Mouse (Mus musculus): Measurements from ENCODE around the gene Sec24a.
"Not testable (repeated sequence)": the region's sequence is repeated elsewhere in the genome, so short reads cannot be mapped to it uniquely, and the experiment has no call there.

Sec24a gene

DNA sequence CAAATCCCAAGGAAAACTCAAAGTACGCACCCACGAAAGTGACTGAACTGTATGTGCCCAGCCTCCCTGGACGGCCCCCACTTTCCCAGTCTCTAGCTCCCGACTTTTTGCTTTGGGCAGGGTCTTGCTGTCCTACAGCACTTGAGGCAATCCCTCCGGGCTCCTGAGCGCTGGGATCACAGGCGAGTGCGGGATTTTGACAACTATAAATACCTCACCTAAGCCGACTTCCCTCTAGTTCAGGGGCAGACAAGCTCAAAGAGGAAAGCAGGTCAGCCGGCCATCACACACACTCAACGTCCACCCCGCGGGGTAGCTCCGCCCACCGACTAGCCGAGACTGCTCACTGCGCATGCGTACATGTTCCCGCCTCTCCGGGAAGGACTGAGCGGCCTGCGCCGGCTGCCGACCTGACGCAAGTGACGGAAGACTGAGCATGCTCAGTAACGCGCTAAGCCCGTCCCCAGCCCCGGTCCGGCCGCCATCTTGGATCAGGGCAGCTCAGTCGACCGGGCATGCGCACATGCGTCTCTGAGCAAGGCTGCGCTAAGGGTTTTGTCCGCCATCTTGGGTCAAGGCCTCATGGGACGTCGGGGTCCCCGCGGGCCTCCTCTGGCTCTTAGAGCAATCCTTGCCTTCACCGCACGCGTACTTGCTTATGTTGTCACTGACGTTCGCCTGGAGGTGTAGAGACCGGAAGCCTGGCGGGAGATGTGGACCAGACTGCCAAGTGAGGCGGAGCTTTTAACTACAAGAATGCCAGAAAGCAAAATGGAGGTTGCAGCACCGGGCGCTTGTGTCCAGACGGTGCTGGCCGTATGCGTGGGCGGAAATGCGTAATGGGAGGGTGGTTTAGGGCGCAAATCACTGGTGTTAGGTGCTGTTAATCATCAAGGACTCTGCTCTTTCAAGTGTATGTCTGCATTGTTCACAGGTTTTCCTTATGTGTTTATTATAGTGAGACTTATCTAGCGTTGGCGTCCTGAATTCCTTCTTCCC is 74.8 kb downstream of the Sec24a start, which contains the start of gene 0610009B22Rik:
TSS of gene 0610009B22Rik (minus strand) at position 545 of the 999 bp plus-strand sequence.
- peak; percentile 98 for DNase-seq (ENCODE audit: low spot score)

DNA sequence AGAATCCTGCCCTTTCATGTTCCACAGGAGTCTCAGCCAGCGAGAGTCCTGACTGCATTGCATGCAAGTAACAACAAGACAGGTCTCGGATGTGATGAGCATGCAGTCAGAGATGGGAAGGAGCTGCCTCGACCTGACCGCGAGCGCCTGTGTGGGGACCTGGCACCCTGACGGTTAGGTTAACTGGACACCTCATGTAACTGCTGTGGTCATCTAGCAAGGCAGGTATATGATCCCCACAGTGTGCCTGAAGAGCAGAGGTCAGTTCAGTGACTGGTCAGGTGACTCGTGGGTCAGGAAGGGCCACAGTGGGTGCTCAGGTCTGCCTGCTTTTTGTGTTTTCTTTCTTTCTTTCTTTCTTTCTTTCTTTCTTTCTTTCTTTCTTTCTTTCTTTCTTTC is 81.5 kb downstream of the Sec24a start:
- DNase-seq (ENCODE audit: low spot score), result no peak

DNA sequence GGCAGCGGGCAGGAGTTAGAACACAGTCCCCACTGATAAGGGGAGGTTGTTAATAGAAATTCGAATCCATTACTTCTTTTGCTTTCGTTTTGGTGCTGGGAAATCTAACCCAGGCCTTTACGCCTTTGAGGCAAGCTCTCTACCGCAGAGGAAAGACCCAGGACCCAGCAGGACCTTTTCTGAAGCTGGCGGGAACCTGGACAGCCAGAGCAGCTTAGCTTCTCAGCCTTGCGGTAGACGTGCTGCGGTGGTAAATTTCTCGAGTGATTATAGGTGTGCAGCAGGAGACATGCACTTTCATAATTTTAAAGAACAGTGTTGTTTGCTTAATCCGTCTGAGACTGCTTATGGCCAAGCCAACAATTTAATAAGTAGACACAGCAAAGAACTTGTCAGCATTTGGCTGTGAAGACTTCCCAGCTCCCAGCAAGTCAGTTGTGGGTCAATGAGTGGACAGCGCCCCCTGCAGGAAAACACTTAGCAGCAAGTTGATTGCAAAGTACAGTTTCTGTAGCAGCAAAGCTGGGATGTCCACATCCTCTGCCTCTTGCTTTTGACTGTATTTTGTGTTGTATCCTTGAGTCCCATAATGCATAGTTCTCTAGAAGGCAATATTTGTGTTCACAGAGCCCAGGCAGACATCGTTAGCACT is 82.0 kb downstream of the Sec24a start:
- DNase-seq (ENCODE audit: low spot score), result peak; percentile 70

DNA sequence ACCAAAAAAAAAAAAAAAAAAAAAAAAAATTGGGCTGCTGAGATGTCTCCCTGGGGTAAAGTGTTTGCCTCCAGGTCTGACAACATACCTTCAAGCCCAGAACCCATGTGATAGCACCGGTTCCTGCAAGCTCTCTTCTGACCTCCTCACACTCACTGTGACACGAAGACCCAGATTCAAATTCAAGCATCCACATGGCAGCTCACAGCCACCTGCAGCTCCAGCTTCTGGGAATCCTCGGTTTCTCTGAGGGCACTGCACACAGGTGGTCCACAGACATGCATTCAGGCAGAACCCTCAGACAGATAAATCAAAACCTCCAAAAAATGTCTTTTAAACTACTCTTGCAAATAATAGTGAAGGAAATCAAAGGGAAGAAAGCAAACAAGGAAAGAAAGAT is 84.0 kb downstream of the Sec24a start:
- DNase-seq (ENCODE audit: low spot score), result no peak

DNA sequence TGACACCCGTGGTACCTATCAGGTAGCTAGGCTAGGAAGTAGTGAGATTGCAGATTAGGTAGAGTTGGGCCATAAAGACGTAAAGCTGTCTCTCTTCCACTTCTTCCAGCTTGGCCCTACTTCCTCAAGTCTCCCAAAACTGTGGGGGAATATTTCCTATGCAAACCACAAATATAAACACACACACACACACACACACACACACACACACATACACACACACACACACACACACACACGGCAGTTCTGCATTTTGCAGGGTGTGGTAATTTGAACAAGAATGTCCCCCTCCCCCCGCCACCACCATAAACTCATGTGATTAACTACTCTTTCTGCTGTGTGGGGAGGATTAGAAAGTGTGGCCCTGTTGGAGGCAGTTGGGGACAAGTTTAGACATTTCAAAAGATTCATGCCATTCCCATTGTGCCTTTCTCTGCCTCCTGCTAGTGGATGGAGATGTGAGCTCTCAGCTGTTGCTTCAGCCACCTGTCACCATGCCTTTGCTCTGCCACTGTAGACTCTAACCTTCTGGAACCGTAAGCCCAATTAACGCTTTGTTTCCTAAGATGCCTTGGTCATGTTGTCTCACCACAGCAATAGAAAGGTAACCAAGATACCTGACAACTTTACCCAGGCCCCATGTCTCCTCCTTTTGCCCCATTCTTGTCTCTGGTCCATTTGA is 85.6 kb downstream of the Sec24a start:
- no peak for DNase-seq (ENCODE audit: low spot score)

DNA sequence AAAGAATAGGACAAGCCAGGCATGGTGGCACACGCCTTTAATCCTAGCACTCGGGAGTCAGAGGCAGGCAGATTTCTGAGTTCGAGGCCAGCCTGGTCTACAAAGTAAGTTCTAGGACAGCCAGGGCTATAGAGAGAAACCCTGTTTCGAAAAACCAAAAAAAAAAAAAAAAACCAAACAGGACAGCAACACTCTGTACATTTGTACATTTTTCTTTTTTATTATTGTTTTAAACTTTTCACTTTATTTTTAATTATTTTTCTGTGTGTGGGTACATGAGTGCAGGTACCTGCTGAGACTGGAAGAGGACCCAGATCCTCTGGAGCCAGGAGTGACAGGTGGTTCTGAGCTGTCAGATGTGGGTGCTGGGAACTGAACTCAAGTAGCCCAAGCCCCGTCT is 88.0 kb downstream of the Sec24a start:
- no peak for DNase-seq (ENCODE audit: low spot score)

DNA sequence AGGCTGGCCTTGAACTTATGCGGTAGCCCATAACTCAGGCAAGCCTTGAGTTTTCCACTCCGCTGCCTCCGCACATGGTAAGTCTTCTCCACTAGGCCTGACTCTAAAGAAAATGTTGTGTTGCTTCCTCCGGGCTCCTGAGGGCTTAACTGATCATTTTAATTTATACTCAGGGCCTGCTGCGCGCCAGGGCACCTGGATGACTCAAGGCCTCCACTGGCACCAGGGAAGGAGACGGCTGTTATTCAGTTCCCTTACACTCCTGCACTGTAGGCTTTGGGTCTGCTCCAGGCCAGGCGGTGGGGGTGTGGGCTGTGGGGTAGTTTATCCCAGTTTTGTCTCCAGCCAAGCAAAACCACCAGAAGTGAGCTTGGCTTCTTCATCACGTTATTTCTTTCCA is 90.1 kb downstream of the Sec24a start:
- no peak for DNase-seq (ENCODE audit: low spot score)

DNA sequence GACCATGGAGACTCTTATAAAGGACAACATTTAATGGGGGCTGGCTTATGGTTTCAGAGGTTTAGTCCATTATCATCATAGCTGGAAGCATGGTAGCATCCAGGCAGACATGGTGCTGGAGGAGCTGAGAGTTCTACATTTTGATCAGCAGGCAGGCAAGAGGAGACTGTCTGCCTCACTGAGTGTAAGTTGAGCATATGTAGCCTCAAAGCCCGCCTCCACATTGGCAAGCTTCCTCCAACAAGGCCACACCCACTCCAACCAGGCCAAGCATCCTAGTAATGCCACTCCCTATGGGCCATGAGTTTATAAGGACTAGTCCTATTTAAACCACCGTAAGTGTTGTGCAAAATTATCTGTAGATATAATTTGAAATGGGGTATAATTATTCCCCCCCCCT is 92.1 kb downstream of the Sec24a start:
- DNase-seq (ENCODE audit: low spot score), result no peak

DNA sequence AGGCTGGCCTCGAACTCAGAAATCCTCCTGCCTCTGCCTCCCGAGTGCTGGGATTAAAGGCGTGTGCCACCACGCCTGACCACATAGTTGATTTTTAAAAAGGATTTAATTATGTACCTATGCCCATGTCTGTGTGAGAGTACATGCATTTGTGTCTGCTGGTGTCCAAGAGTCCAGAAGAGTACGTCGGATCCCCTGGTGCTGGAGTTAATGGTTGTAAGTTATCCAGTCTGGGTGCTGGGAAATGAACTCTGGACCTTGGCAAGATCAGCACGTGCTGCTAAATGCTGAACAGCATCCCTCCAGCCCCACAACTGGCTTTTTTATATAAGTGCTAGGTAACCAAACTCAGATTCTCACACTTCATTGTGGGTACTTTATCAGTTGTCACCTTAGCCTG is 92.6 kb downstream of the Sec24a start:
- DNase-seq (ENCODE audit: low spot score), result no peak

DNA sequence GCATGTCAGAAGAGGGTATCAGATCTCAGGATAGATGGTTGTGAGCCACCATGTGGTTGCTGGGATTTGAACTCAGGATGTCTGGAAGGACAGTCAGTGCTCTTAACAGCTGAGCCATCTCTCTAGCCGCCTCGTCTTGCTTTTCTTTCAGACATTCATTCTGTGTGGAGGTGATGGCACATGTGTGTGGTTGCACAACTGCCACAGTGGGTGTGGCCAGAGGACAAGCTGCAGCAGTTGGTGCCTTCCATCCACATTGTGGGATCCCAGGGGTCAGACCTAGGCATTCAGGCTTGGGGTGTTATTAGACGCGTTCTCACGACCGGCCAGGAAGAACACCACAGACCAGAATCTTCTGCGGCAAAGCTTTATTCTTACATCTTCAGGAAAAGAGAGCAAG is 98.7 kb downstream of the Sec24a start:
- DNase-seq (ENCODE audit: low spot score), result not testable (repeated sequence)

DNA sequence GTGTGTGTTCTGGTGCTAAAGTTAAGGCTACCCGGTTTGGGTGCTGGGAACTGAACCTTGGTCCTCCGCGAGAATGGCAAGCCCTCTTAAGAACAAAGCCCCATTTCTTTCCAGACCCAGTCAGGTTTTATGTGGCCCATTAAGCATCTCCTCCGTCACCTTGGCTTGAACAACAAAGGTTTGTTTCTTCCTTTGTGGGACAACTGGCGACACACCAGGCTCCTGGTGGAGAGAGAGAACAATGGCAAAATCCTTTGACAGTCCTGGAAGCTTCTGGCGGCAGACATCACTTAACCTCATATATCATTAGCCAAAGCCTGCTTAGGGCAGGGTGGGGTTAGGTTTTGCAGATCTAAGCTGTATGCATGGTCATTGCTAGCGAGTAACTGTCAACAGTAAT is 100.8 kb downstream of the Sec24a start:
- DNase-seq (ENCODE audit: low spot score), result no peak

DNA sequence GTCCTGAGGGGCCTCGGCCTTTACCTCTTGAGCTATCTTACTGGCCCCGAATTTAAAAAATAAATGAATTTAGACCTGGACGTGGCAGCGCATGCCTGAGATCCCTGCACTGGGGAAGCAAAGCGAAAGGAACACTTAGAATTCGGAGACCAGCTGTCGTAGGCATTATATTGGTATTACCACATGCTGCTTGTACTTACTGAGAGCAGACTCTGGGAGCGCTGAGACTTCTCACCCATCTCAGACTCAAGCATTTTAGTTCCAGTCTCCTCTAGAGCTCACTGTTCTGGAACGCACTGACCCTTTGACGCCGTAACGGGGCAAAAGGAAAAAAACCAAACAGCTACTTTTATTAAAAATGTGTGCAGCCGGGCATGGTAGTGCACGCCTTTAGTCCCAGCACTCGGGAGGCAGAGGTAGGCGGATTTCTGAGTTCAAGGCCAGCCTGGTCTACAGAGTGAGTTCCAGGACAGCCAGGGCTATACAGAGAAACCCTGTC is 101.5 kb downstream of the Sec24a start:
- DNase-seq (ENCODE audit: low spot score), result no peak

DNA sequence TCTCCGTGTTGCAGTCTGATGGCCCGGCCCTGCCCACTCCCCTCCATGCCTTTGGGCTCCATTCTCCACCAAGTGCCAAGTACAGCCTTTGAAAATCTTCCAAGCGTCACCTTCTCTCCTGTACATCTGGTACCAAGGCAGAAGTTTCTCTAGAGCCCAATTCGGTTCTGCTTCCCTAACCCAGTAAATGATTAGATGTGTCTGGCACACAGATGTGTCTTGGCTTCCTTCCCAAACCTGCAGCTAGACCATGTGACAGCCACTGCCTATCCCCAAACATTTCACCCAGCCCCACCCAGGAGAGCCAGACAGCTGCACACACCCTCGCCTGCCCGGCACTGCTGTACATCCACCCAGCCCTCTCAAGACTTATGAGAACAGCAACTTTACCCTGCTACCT is 104.7 kb downstream of the Sec24a start:
- DNase-seq (ENCODE audit: low spot score), result no peak

DNA sequence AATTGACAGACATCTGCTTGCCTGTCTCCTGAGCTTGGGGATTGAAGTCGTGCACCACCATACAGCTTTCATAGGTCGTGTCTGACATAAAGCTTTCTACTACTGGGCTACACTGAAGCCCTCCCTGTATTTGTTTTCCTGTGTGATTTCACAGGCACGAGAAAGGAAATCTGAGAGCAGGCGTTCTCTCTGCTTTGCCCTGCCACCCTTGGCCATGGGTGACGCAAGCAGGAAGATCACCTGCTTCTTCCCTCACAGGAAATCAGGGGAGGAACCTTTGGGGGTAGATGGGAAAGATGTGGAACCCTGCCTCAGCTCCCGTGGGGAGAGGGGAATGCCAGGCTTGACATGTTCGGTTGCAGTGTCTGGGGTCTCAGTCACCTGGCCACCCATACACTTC is 105.1 kb downstream of the Sec24a start:
- DNase-seq (ENCODE audit: low spot score), result no peak

DNA sequence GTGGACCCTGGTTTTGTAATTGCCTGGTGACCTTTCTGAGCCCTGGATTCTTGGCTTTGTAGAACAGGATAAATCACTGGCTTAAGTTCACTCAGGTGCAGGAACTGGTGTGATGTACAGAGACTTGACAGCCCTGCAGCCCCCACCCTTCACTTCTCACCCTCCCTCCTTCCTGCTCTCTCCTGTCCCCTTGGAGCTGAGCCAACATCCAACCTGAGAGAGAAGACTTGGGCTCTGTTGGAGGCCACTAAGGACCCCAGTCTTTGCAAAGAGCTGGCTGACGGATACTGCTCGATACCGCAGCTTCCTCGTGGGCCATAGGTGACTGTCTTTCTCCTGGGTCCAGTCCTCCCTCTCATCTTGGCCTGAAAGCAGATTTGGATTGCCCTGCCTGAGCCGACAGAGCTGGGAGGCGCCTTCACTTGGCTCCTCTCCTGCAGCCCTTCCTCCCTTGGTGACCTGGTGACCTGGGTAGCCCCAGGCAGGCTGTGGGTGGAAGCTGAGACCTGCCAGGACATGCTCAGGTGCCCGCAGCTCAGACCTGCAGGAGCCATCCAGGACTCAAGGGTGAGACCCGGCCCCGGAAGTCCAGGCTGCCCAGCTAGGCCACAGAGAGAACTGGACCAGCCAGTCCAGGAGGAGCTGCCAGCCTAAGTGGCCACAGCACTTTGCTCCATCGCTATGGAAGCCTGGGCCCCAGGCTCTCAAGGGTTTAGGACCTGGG is 106.5 kb downstream of the Sec24a start:
- no peak for DNase-seq (ENCODE audit: low spot score)

DNA sequence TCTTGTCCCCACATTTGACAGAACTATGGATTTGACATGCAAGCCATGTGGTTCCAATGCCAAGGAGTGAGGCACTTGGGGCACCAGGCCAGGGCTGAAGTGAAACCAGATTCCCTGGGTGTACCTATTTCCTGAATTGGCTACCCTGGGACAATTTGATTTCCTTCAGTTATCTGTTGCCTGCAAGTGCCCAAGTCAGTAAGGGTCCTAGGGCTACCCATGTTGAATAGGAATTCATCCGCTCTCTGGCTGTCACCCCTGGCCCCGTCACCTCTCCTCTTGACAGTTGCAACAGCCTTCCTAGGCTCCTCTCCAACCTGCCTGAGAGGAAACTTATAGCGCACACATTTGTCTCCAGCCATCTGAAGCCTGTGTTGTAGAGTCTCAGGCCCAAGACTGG is 108.5 kb downstream of the Sec24a start:
- DNase-seq (ENCODE audit: low spot score), result no peak

DNA sequence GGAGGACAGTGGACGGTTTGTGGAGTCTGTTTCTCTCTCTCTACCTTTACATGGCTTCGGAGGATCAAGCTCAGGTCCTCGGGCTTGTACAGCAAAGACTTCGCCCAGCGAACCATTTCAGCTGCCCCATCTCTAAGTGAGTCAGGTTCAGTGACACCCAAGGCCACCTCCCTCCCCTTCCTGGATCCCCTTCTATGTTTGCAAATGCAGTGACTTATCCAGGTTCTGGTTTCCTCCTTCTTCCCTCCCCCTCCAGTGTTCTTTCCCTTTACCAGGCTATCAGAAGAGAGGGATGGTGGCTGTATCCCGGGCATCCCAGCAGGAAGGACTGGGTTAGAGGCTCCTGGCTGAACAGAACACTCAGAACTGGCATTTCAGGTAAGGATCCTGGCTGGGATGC is 109.7 kb downstream of the Sec24a start:
- no peak for DNase-seq (ENCODE audit: low spot score)

DNA sequence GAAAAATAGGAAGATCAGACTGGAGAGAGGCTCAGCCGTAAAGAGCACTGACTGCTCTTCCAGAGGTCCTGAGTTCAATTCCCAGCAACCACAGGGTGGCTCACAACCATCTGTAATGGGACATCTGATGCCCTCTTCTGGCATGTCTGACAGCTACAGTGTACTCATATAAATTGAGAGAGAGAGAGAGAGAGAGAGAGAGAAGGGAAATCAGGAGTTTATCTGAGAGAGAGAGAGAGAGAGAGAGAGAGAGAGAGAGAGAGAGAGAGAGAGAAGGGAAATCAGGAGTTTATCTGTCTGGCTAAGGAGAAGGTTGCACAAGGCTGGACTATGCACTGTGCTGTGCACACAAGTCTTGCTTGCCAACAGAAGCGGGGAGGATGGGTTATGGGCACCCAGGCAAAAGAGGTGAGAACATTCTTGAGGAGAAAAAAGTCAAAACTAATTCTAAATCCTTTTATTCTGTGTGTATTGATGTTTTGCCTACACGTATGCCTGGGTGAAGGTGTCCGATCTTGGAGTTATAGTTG is 110.5 kb downstream of the Sec24a start:
- no peak for DNase-seq (ENCODE audit: low spot score)

DNA sequence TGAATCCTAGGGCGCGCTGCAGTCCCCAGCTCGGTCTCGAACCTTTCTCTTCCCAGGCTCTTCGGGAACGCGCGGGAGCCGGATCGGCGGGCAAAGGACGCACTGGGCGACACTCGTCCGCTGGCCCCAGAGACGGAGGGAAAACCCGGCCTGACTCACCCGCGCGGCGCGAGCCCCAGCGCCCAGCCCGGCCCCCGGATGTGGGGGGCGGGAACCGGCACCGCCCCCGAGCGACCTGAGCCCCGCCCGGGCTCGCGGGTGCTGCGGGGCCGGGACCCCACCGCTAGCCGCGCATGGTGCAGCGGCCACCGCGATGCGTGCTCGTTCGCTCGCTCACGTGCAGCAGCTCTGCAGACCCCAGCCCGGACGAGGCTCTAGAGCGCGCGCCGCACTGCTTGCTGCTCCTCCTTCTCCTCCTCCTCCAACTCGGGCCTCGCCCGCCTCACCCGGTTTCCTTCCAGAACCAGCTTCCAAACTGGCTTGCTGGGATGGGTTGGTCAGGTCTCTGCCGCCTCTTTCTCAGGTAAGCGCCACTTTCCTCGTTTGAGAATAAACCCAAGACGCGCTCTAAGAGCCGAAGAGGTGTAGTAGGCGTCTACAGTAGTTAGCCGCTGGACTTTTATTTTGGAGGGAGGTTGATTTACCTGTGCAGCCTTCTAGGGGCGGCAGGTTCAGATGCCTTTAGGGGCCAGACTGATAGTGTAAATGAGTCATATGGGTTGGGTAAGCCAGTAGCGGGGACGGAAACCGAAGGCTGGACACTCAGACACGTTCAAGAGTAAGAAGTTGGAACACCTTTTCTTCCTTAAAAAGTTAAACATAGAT is 112.5 kb downstream of the Sec24a start, which contains the start of the genes N4bp3 and D930048N14Rik:
TSS of gene N4bp3 (minus strand) at position 152 of the 825 bp plus-strand sequence.
TSS of gene D930048N14Rik (plus strand) at position 264 of the 825 bp plus-strand sequence.
- peak; percentile 46 for DNase-seq (ENCODE audit: low spot score)

DNA sequence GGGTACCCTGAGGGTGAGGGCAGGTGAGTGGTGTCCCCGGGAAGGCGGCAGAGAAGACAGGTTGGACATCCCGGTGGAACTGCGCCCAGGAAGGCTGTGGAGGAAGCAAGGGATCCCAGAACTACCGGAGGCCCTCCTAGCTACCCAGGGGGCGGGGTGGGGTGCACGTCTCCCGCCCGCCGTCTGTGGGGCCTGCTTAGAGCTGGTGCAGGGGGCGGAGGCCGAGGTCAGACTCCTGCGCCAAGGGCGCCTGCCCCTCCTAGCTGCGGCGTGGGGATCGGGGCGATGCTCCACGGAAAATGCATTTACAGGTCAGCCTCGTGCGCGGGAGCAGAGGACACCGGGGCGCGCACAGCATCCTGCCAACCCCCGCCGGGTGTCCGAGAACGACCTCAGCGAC is 113.2 kb downstream of the Sec24a start:
- DNase-seq (ENCODE audit: low spot score), result no peak

DNA sequence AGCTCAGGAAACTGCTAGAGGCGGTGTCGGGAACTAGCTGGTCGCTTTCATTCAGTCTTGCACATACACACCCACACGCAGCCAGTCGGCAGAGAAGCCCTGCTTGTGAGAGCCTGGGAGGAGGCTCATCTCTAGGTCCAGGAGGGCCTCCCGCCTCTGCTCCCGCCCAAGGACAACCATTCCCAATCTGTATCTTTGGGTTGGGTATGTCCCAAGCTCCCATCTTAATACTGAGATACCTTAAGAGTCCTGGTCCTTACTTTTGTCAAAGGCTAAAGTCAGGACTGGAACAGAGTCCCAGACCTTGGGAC is 113.6 kb downstream of the Sec24a start:
- no peak for DNase-seq (ENCODE audit: low spot score)
